Mouse (Mus musculus) forebrain, embryonic 16.5 days (tissue): ENCODE data around the gene Ahsa2. TPM values are rescaled to one million over a fixed set of nuclear protein-coding genes. Genes with fewer than 3 reads are reported as not detected.
"Not testable (repeated sequence)": the region's sequence is repeated elsewhere in the genome, so short reads cannot be mapped to it uniquely, and the experiment has no call there.

Experiments
- ATAC-seq: fragments of 200-750 bp; cut with Nextera tagmentation; 2 replicates; pipeline ENCODE4 v1.8.0; 2017; ENCODE audit warnings: mild to moderate bottlenecking, moderate library complexity
- H3K27ac ChIP-seq: fragments of 300-500 bp; sonication (generic); 2 replicates; pipeline ENCODE4 v1.5.1; 2014; ENCODE audit warnings: low read length, control low read depth
- H3K27me3 ChIP-seq: fragments of 300-500 bp; sonication (generic); replicated peaks from 2 replicates; pipeline ENCODE4 v1.6.1; 2014; ENCODE audit warnings: low read length; ENCODE audit not compliant: control insufficient read depth, insufficient read depth
- H3K36me3 ChIP-seq: fragments of 300-500 bp; sonication (generic); 2 replicates; pipeline ENCODE4 v1.6.1; 2014; ENCODE audit not compliant: control insufficient read depth, insufficient read depth
- H3K4me1 ChIP-seq: fragments of 300-500 bp; sonication (generic); replicated peaks from 2 replicates; pipeline ENCODE4 v1.6.1; 2014; ENCODE audit warnings: low read length; ENCODE audit not compliant: control insufficient read depth, insufficient read depth
- H3K4me2 ChIP-seq: fragments of 300-500 bp; sonication (generic); 2 replicates; pipeline ENCODE4 v1.6.1; 2014; ENCODE audit warnings: mild to moderate bottlenecking, low read length, control low read depth
- H3K4me3 ChIP-seq: fragments of 300-500 bp; sonication (generic); replicated peaks from 2 replicates; pipeline ENCODE4 v1.5.1; 2014; ENCODE audit warnings: mild to moderate bottlenecking, low read length, control low read depth
- H3K9ac ChIP-seq: fragments of 300-500 bp; sonication (generic); replicated peaks from 2 replicates; pipeline ENCODE4 v1.6.1; 2014; ENCODE audit warnings: low read depth, low read length, control low read depth
- H3K9me3 ChIP-seq: fragments of 300-500 bp; sonication (generic); 2 replicates; pipeline ENCODE4 v1.6.1; 2016; ENCODE audit warnings: low read length; ENCODE audit not compliant: control insufficient read depth
- WGBS: fragments of 180-500 bp; shearing (Covaris S2); extraction: QIAGEN DNeasy Blood & Tissue Kit; methylation state at CpG from one replicate; pipeline ENCODE4 v1.1.7; 2014; 5-methylcytosine and 5-hydroxymethylcytosine counted together
- polyA plus RNA-seq: library from polyadenylated mRNA; unstranded; fragments of >200 nt; fragmentation: Nextera tagmentation; extraction: Ambion mirVana; gene quantifications from 2 replicates; pipeline ENCODE4 v1.2.1, GENCODE M21; 2015

Gene Ahsa2
- 148 and 158 TPM in 2 replicates for polyA plus RNA-seq

DNA sequence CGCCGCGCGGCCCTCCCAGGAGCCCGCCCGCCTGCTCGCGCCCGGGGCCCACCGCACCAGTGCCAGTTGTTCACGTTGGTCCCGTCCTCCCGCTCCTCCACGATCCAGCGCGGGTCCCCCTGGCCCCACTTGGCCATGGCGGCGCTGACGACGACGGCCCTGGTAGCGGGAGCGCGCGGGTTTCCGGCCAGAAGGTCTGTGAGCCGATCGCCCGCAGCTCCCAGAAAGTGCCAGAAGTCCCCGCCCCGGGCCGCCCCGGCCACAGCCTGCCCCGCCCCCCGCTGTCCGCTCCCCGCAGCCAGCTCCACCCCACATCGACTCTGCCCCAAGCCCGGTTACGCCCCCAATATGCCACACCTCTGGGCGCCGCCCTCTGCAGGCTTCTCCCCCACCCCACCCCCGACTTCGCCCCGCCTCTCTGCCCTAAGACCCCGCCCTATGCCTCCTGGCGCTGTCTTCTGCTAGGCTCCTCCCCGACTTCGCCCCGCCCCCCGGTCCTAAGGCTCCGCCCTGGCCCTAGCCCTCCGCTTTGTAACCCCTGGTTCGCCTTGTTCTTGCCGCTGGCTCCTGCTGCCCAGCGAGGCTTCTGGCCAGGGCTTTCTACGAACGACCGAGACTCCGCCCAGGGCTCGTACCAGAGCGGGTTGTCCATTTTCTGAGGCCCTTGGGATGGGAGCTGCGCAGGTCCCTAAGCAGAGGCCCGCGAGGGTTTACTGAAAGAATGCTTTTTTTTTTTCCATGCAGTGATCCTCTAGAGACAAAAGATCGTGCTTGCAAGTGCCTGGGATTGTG lies at the start of gene Ahsa2:
Ahsa2 (minus strand) TSS at position 313 of the 792 bp plus-strand sequence.
- peak; percentile 90 for ATAC-seq

GRCm38 (mm10) chr11:23537446-23537845 lies 39.6 kb upstream of the Ahsa2 start:
- Histone ChIP-seq H3K27ac (no peak overlapping the region), H3K27me3 (no peaks in the 10 kb centered on the region), H3K4me3 (no peak overlapping the region), H3K9me3 (no peaks in the 10 kb centered on the region), H3K36me3 (no peaks in the 10 kb centered on the region), H3K4me2 (no peak overlapping the region), H3K9ac (no peak overlapping the region), H3K4me1 (no peaks in the 10 kb centered on the region)
- ATAC-seq: no peak
- 90% methylated on average over 2 of the region's 2 CpGs for WGBS

More for the DNA sequence above, at the start of gene Ahsa2:
- Histone ChIP-seq H3K4me1 (peaks cover 24% of the 10 kb centered on the region), H3K27me3 (no peaks in the 10 kb centered on the region), H3K9ac (peak within 1 kb of the TSS; percentile 96), H3K27ac (peak within 1 kb of the TSS; percentile 97), H3K4me3 (peak within 1 kb of the TSS; percentile 80), H3K36me3 (peaks cover 15% of the 10 kb centered on the region), H3K4me2 (peak within 1 kb of the TSS; percentile 66), H3K9me3 (no peaks in the 10 kb centered on the region)
- WGBS: under 1% methylated on average over 63 of the region's 66 CpGs

DNA sequence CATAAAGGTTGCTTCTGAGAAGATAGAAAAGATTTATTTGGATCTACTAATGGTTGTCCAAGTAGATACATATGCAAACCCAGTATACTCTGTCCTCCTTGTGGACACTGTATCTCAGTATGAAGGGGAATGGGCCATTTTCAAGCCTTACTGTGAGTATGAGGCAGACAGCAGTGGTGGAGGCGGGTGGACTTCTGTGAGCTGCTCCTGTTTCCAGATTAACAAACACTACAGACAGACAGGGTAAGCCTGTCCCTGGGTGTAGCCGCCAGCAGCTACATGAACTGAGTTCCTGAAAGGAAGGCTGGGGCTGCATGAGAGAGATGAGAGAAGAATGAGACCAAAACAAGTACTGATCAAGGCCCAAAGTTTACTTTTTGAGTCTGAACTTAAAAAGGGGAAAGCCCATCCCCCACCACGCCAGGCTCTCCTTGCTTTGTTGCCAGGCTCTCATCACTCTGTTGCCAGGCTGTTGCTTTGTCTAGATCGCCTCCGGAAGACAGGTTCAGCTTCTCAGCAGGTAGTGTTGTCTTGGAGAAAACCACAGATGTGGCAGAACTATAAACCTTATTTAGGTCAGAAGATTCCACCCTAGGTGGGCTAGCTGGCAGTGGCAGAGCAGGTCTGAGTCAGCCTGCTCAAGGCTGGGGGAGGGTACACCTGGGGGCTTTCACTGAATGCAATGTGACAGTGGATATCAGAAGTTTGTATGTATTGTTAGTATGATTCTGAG lies 22.8 kb upstream of the Ahsa2 start, which contains the start of gene 1700093K21Rik:
1700093K21Rik (minus strand) TSS at position 683 of the 733 bp plus-strand sequence.
- no peaks in the 10 kb centered on the region for H3K27me3 ChIP-seq
- no peak for ATAC-seq
- H3K4me3 ChIP-seq: no peak within 1 kb of the TSS
- H3K36me3 ChIP-seq: no peaks in the 10 kb centered on the region
- WGBS: 38% methylated on average over 5 of the region's 5 CpGs
- no peaks in the 10 kb centered on the region for H3K9me3 ChIP-seq
- H3K9ac ChIP-seq: no peak within 1 kb of the TSS
- H3K27ac ChIP-seq: no peak within 1 kb of the TSS
- H3K4me2 ChIP-seq: no peak within 1 kb of the TSS
- no peaks in the 10 kb centered on the region for H3K4me1 ChIP-seq

GRCm38 (mm10) chr11:23518981-23519380 lies 21.2 kb upstream of the Ahsa2 start:
- Histone ChIP-seq H3K9ac (no peak overlapping the region), H3K9me3 (no peaks in the 10 kb centered on the region), H3K27ac (no peak overlapping the region), H3K4me2 (no peak overlapping the region), H3K4me1 (no peaks in the 10 kb centered on the region), H3K4me3 (no peak overlapping the region), H3K36me3 (no peaks in the 10 kb centered on the region), H3K27me3 (no peaks in the 10 kb centered on the region)
- WGBS: 60% methylated on average over 3 of the region's 3 CpGs
- ATAC-seq: no peak

- Histone ChIP-seq H3K9ac (no peak overlapping the region), H3K36me3 (no peaks in the 10 kb centered on the region), H3K9me3 (no peaks in the 10 kb centered on the region), H3K4me1 (no peaks in the 10 kb centered on the region), H3K27ac (no peak overlapping the region), H3K27me3 (no peaks in the 10 kb centered on the region), H3K4me2 (no peak overlapping the region), H3K4me3 (no peak overlapping the region)
- no peak for ATAC-seq
- WGBS: 79% methylated on average over 2 of the region's 2 CpGs
These were observed 17.5 kb upstream of the Ahsa2 start for GRCm38 (mm10) chr11:23515315-23515714.

DNA sequence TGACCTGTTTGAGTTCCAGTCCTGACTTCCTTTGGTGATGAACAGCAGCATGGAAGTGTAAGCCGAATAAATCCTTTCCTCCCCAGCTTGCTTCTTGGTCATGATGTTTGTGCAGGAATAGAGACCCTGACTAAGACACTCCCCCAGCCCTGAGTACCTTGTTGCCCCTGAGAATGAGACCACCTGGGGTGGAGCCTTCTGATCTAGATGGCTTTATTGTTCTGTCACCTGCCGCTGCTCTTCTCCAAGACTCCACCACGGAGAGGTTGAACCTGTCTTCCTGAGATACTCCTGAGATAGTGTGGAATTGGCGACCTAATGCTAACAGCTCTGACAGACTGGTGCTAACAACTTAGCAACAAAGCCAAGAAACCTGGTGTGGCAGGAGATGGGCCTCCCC lies 17.0 kb upstream of the Ahsa2 start:
- not testable (repeated sequence) for H3K4me3 ChIP-seq, H3K4me1 ChIP-seq, H3K9me3 ChIP-seq, H3K9ac ChIP-seq, H3K36me3 ChIP-seq, H3K27me3 ChIP-seq, H3K4me2 ChIP-seq, H3K27ac ChIP-seq, ATAC-seq
- 64% methylated on average over 4 of the region's 4 CpGs for WGBS

DNA sequence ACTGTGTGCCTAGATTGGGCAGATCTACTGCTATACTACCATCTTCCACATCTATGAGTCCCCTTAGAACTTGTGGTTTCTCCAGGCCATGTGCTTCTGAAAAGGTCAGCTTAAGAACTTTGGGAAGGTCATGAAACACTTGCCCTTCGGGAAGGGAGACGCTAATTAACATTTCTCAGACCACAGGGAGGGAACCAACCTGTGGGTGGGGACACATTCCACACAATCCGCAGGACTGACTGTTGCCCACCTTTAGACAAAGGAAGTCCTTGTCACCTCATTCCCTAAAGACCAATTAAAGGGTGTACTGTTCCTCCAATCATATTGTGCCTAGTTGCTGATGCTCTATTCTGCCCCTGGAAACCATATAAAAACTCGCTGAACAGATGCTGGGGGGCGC lies 7.0 kb upstream of the Ahsa2 start:
- not testable (repeated sequence) for H3K27ac ChIP-seq, H3K4me1 ChIP-seq, H3K9me3 ChIP-seq, ATAC-seq, H3K9ac ChIP-seq, H3K27me3 ChIP-seq, H3K36me3 ChIP-seq, H3K4me3 ChIP-seq, H3K4me2 ChIP-seq
- WGBS: 76% methylated on average over 5 of the region's 5 CpGs

GRCm38 (mm10) chr11:23498609-23499008 lies 779 bp upstream of the Ahsa2 start:
- H3K4me2 ChIP-seq: peak overlapping the region; percentile 66
- peak overlapping the region; percentile 97 for H3K27ac ChIP-seq
- peak overlapping the region; percentile 96 for H3K9ac ChIP-seq
- WGBS: 39% methylated on average over 5 of the region's 5 CpGs
- peaks cover 24% of the 10 kb centered on the region for H3K4me1 ChIP-seq
- H3K36me3 ChIP-seq: peaks cover 9% of the 10 kb centered on the region
- no peaks in the 10 kb centered on the region for H3K27me3 ChIP-seq
- peak overlapping the region; percentile 80 for H3K4me3 ChIP-seq
- no peaks in the 10 kb centered on the region for H3K9me3 ChIP-seq
- ATAC-seq: no peak

DNA sequence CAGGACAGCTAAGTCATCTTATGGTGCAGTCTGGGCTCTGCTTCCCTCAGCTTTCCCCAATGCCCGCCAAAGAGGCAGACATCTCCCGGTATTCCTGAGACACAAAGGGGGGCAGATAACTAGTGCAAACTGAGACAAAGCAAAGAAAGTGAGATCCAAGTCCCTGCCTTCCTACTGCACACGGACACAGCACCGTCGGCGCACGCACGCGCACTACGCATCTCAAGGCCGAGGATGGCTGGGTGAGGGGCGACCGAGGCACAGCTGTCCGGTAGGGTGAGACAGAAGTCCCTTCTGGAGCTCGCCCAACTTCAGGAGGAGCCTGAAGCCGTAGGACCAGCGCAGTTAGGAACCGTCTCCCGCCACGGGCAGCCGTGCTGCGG lies 504 bp downstream of the Ahsa2 start:
- peak; percentile 84 for ATAC-seq
- H3K36me3 ChIP-seq: peaks cover 20% of the 10 kb centered on the region
- H3K4me3 ChIP-seq: peak overlapping the region; percentile 80
- H3K9me3 ChIP-seq: no peaks in the 10 kb centered on the region
- H3K9ac ChIP-seq: peak overlapping the region; percentile 96
- peak overlapping the region; percentile 97 for H3K27ac ChIP-seq
- H3K4me1 ChIP-seq: peaks cover 24% of the 10 kb centered on the region
- WGBS: under 1% methylated on average over 17 of the region's 22 CpGs
- peak overlapping the region; percentile 66 for H3K4me2 ChIP-seq
- H3K27me3 ChIP-seq: no peaks in the 10 kb centered on the region
